Mouse (Mus musculus): ENCODE measurements at regions not wholly inside any gene's neighbourhood (a gene's known extent, or its start where the extent isn't known, plus 50 kb on each side); places are given as distances from the start of the nearest gene placed in this dataset.

DNA sequence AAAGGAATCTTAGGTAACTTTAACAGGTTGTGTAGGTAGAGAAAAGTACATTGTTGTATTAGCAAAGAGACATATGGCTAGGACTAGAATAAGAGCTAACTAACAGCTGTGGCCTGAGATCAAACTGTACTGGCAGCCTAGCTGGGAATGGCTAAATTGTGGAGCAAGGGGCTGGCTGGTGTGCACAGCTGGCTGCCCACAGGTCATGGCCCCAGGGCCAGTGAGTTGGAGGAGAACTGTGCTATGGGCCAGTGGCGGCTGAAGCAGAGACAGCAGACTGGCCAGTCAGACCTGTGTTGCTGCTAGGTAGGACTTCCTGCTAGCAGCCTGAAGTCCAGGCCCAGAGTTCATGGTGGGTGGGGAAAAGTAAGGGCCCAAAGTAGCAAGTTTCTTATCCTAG, 394.6 kb downstream of the Hace1 start:
- TF ChIP-seq EP300 (IDR thresholded peaks at IDR 0.05; ENCODE audit: low read length) (no peak), CHD1 (IDR thresholded peaks at IDR 0.05; ENCODE audit: low read depth, low read length) (no peak), POLR2A (IDR thresholded peaks at IDR 0.05; ENCODE audit: low read depth, low read length) (no peak), NELFE (IDR thresholded peaks at IDR 0.05; ENCODE audit: low read depth, low read length) (no peak), MEF2A (IDR thresholded peaks at IDR 0.05; ENCODE audit: borderline replicate concordance, low read depth, low read length) (no peak), USF2 (conservative IDR thresholded peaks at IDR 0.05; ENCODE audit: low read depth, low read length) (no peak), SMC3 (IDR thresholded peaks at IDR 0.05; ENCODE audit: low read depth, low read length) (no peak), CTCF (conservative IDR thresholded peaks at IDR 0.05 in 1 of 2, IDR thresholded peaks at IDR 0.05 in 1 of 2; ENCODE audit: low read depth in 2 of 2, low read length in 2 of 2) (no peak), MAX (IDR thresholded peaks at IDR 0.05; ENCODE audit: low read length) (no peak), TBP (conservative IDR thresholded peaks at IDR 0.05; ENCODE audit: low read depth, low read length) (no peak), POLR2AphosphoS2 (IDR thresholded peaks at IDR 0.05; ENCODE audit: low read depth, low read length) (no peak)
